Mouse (Mus musculus) limb, embryonic 11.5 days (tissue): ENCODE results near the gene Cops6. TPM values are rescaled to one million over a fixed set of nuclear protein-coding genes. Genes with fewer than 3 reads are reported as not detected.

Source experiments
- ATAC-seq: fragments of 200-750 bp; cut with Nextera tagmentation; 2 replicates; pipeline ENCODE4 v1.8.0; 2017; ENCODE audit warnings: low read depth; ENCODE audit not compliant: insufficient number of reproducible peaks, low FRiP score, low TSS enrichment
- DNase-seq: peaks from one replicate; pipeline ENCODE4 v3.0.0-alpha.2; 2015; ENCODE audit warnings: low spot score
- H3K27ac ChIP-seq: fragments of 300-500 bp; sonication (generic); replicated peaks from 2 replicates; pipeline ENCODE4 v1.5.1; 2014; ENCODE audit warnings: low read depth, mild to moderate bottlenecking, low read length
- H3K27me3 ChIP-seq: fragments of 300-500 bp; sonication (generic); 2 replicates; pipeline ENCODE4 v1.6.1; 2014; ENCODE audit warnings: mild to moderate bottlenecking, low read length, mixed read lengths; ENCODE audit not compliant: control insufficient read depth, insufficient read depth
- H3K36me3 ChIP-seq: fragments of 300-500 bp; sonication (generic); 2 replicates; pipeline ENCODE4 v1.6.1; 2014; ENCODE audit warnings: mild to moderate bottlenecking, low read length, moderate library complexity, mixed read lengths; ENCODE audit not compliant: control insufficient read depth, insufficient read depth
- H3K4me1 ChIP-seq: fragments of 300-500 bp; sonication (generic); 2 replicates; pipeline ENCODE4 v1.6.1; 2014; ENCODE audit warnings: low read length, mixed read lengths; ENCODE audit not compliant: control insufficient read depth, insufficient read depth
- H3K4me2 ChIP-seq: fragments of 300-500 bp; sonication (generic); 2 replicates; pipeline ENCODE4 v1.6.1; 2014; ENCODE audit warnings: low read depth, mild to moderate bottlenecking, moderate library complexity; ENCODE audit not compliant: severe bottlenecking
- H3K4me3 ChIP-seq: fragments of 300-500 bp; sonication (generic); 2 replicates; pipeline ENCODE4 v1.5.1; 2014; ENCODE audit warnings: low read depth, low read length
- H3K9ac ChIP-seq: fragments of 300-500 bp; sonication (generic); 2 replicates; pipeline ENCODE4 v1.6.1; 2014; ENCODE audit warnings: mild to moderate bottlenecking, low read length
- H3K9me3 ChIP-seq: fragments of 300-500 bp; sonication (generic); 2 replicates; pipeline ENCODE4 v1.6.1; 2016; ENCODE audit warnings: low read length; ENCODE audit not compliant: control insufficient read depth
- WGBS: fragments of 180-500 bp; shearing (Covaris S2); extraction: QIAGEN DNeasy Blood & Tissue Kit; methylation state at CpG from one replicate; pipeline ENCODE4 v1.1.7; 2014; 5-methylcytosine and 5-hydroxymethylcytosine counted together
- microRNA counts: library from miRNA; unstranded; fragments of <30 nt; microRNA quantifications from one replicate; lab custom pipeline; 2016
- microRNA-seq: library from miRNA; unstranded; fragments of <30 nt; microRNA quantifications from one replicate; pipeline ENCODE4, GENCODE M21; 2016
- polyA plus RNA-seq: library from polyadenylated mRNA; unstranded; fragments of >200 nt; fragmentation: Nextera tagmentation; extraction: Ambion mirVana; gene quantifications from 2 replicates; pipeline ENCODE4 v1.2.1, GENCODE M21; 2014

Gene Cops6
- polyA plus RNA-seq, 1 experiment from 2014 or later = 300 TPM

DNA sequence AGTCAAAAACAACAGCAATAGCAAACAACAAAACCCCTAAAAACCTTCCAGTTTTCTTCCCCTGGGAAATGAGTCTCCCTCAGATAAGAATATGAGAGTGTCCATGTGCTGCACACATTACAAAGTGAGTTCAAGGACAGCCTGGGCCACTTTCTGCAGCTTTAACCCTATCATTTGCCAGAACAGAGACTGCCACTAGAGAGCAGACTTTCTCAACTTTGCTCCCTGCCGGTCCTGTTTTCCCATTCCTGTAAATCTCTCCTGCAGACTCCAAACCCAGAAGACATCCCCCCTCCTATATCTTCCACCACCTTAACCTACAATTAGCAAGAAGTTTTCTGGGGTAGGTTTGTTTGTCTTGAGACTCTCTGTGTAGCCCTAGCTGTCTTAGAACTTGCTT, 38.7 kb downstream of the Cops6 start:
- H3K27ac ChIP-seq = no peak overlapping the region
- no peaks in the 10 kb centered on the region for H3K27me3 ChIP-seq
- H3K36me3 ChIP-seq = no peaks in the 10 kb centered on the region
- no peak for DNase-seq
- no peak overlapping the region for H3K4me2 ChIP-seq
- H3K9me3 ChIP-seq = no peaks in the 10 kb centered on the region
- 22% methylated on average over 1 of the region's 1 CpGs for WGBS
- no peak overlapping the region for H3K4me3 ChIP-seq
- H3K4me1 ChIP-seq = no peaks in the 10 kb centered on the region
- H3K9ac ChIP-seq = no peak overlapping the region
- no peak for ATAC-seq

DNA sequence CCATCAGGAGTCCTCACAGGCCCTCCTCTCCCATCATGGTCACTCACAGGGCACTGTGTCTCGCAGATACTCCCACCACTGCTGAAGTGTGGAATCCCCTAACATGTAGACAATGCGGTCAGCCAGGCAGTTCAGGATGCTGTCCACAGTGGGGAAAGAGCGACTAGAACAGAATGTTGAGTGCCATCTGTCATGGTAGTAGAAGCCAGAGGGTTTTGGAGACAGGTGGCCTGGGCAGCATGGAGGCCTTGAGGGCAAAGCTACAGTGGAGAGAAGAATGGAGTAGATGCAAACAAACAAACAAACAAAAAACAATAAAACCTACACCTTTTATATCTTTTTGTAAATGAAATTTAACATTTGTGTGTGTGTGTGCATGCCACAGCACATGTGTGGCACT, 41.2 kb downstream of the Cops6 start:
- H3K36me3 ChIP-seq = no peaks in the 10 kb centered on the region
- no peak overlapping the region for H3K4me2 ChIP-seq
- H3K4me3 ChIP-seq = no peak overlapping the region

DNA sequence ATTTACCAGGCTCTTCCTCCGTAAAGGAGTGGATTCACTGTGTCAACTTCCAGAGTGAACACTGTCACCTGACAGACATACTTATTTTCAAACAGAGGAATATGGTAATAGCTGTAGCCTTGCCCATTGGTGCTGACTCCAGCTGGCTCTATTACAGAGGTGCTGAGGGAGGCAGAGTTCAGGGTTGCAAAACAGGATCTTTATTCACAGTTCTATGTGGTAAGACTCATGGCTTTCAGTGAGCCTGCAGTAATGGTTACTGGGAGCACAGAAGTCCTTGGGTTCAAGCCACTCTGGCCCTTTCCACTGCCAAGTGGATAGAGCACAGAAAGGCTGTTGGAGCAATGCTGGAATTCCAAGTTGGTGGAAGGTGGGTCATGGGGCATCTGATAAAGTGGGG, 46.4 kb downstream of the Cops6 start:
- Histone ChIP-seq H3K36me3 (no peaks in the 10 kb centered on the region), H3K4me3 (no peak overlapping the region), H3K4me1 (no peaks in the 10 kb centered on the region), H3K9me3 (no peaks in the 10 kb centered on the region; the same call in 1 of the 2 replicates), H3K27ac (no peak overlapping the region), H3K4me2 (no peak overlapping the region), H3K9ac (no peak overlapping the region), H3K27me3 (no peaks in the 10 kb centered on the region)
- WGBS = 87% methylated on average over 1 of the region's 1 CpGs
- no peak for DNase-seq
- no peak for ATAC-seq

More for the DNA sequence above, 41.2 kb downstream of the Cops6 start:
- H3K4me1 ChIP-seq = no peaks in the 10 kb centered on the region
- no peaks in the 10 kb centered on the region for H3K27me3 ChIP-seq
- DNase-seq (no peak), ATAC-seq (no peak)
- no peaks in the 10 kb centered on the region; the same call in 1 of the 2 replicates for H3K9me3 ChIP-seq
- no peak overlapping the region for H3K27ac ChIP-seq
- no peak overlapping the region for H3K9ac ChIP-seq
- 88% methylated on average over 3 of the region's 3 CpGs for WGBS

DNA sequence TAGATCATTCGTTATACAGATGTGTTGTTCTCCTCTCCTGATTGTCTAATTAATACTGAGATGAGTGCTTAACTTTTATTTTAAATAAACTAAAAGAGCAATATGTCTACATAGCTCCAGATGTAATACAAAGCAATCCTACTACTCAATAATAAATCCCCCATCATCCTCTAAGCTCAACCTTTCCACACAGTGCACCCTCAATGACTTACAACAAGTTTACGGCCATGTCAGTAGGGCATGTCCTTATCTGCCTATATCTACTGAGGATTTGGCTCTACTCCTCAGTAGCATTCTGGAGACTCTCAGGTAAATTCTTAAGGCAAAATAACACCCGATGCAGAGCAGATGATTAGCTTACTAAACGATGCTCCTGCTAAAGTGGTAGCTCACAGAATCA, 47.0 kb downstream of the Cops6 start:
- WGBS = 80% methylated on average over 4 of the region's 4 CpGs
- DNase-seq = no peak
- Histone ChIP-seq H3K36me3 (no peaks in the 10 kb centered on the region), H3K4me3 (no peak overlapping the region), H3K9ac (no peak overlapping the region), H3K9me3 (no peaks in the 10 kb centered on the region; the same call in 1 of the 2 replicates), H3K27ac (no peak overlapping the region), H3K4me1 (no peaks in the 10 kb centered on the region), H3K27me3 (no peaks in the 10 kb centered on the region), H3K4me2 (no peak overlapping the region)
- no peak for ATAC-seq

MicroRNA genes within 50 kb of the gene (microRNA counts, 519-probe panel; counts per million panel counts)
- microRNA mmu-miR-106b (lab: Ali Mortazavi, UCI) (5,691 counts per million, percentile 92 among the panel's probes with 10 or more counts), microRNA mmu-miR-25 (lab: Ali Mortazavi, UCI) (6,670 counts per million, percentile 97 among the panel's probes with 10 or more counts), microRNA mmu-miR-93 (lab: Ali Mortazavi, UCI) (5,576 counts per million, percentile 90 among the panel's probes with 10 or more counts)

Small RNAs within 50 kb of the gene (microRNA-seq; reads per million reads assigned to microRNA genes)
- gene Mir106b (13,684 reads per million, percentile 96 among the genes with 10 or more reads in this experiment), gene Mir25 (1,009 reads per million, percentile 75 among the genes with 10 or more reads in this experiment), gene Mir93 (14,805 reads per million, percentile 96 among the genes with 10 or more reads in this experiment)

Other genes starting within 250 kb of the Cops6 start
- gene Cyp3a13, start 239.5 kb upstream of the Cops6 start, polyA plus RNA-seq = not detected in 2 replicates
- gene Gjc3, start 198.0 kb upstream of the Cops6 start, polyA plus RNA-seq = 0.14 TPM in 1 of 2 replicates, not detected in the other
- gene Azgp1, start 179.6 kb upstream of the Cops6 start, polyA plus RNA-seq = not detected in 2 replicates
- gene Smok3a, start 139.8 kb upstream of the Cops6 start, polyA plus RNA-seq = not detected in 2 replicates
- gene Smok3b, start 139.6 kb upstream of the Cops6 start, polyA plus RNA-seq = not detected in 2 replicates
- gene Smok3c, start 107.9 kb upstream of the Cops6 start, polyA plus RNA-seq = not detected in 2 replicates
- gene Zkscan1, start 76.0 kb upstream of the Cops6 start, polyA plus RNA-seq = 31.5 and 39.9 TPM in 2 replicates
- 94.4 and 96.4 TPM in 2 replicates for gene Zscan21, start 44.2 kb upstream of the Cops6 start, polyA plus RNA-seq
- 21.1 and 23.6 TPM in 2 replicates for gene Zfp113, start 5.3 kb upstream of the Cops6 start, polyA plus RNA-seq
- 19.5 and 21.2 TPM in 2 replicates for gene Ap4m1, start 10.9 kb downstream of the Cops6 start, polyA plus RNA-seq
- 336 and 343 TPM in 2 replicates for gene Mcm7, start 11.4 kb downstream of the Cops6 start, polyA plus RNA-seq
- 140 and 142 TPM in 2 replicates for gene Taf6, start 26.4 kb downstream of the Cops6 start, polyA plus RNA-seq
- gene Cnpy4, start 26.4 kb downstream of the Cops6 start, polyA plus RNA-seq = 58.5 and 64.9 TPM in 2 replicates
- gene Mblac1, start 33.2 kb downstream of the Cops6 start, polyA plus RNA-seq = 7.5 and 8.1 TPM in 2 replicates
- 0.07 TPM in 1 of 2 replicates, not detected in the other for gene Nxpe5, start 64.8 kb downstream of the Cops6 start, polyA plus RNA-seq
- gene Lamtor4, start 94.4 kb downstream of the Cops6 start, polyA plus RNA-seq = 33.0 and 36.3 TPM in 2 replicates
- gene BC037034, start 103.0 kb downstream of the Cops6 start, polyA plus RNA-seq = 4.8 and 5.2 TPM in 2 replicates
- 3.5 and 4.2 TPM in 2 replicates for gene Gal3st4, start 111.8 kb downstream of the Cops6 start, polyA plus RNA-seq
- gene Gm43720, start 118.9 kb downstream of the Cops6 start, polyA plus RNA-seq = 0.03 and 0.24 TPM in 2 replicates
- 14.0 and 15.8 TPM in 2 replicates for gene Gpc2, start 118.9 kb downstream of the Cops6 start, polyA plus RNA-seq
- 4.6 and 5.5 TPM in 2 replicates for gene Stag3, start 119.2 kb downstream of the Cops6 start, polyA plus RNA-seq
- 0.13 TPM in 1 of 2 replicates, not detected in the other for gene Pvrig, start 180.9 kb downstream of the Cops6 start, polyA plus RNA-seq